Mouse (Mus musculus): ENCODE results near the gene Tcaim.
A peak's percentile ranks its signal among the peaks of the same experiment; 100 is the strongest.
"Not testable (repeated sequence)": the region's sequence is repeated elsewhere in the genome, so short reads cannot be mapped to it uniquely, and the experiment has no call there.

Gene Tcaim

DNA sequence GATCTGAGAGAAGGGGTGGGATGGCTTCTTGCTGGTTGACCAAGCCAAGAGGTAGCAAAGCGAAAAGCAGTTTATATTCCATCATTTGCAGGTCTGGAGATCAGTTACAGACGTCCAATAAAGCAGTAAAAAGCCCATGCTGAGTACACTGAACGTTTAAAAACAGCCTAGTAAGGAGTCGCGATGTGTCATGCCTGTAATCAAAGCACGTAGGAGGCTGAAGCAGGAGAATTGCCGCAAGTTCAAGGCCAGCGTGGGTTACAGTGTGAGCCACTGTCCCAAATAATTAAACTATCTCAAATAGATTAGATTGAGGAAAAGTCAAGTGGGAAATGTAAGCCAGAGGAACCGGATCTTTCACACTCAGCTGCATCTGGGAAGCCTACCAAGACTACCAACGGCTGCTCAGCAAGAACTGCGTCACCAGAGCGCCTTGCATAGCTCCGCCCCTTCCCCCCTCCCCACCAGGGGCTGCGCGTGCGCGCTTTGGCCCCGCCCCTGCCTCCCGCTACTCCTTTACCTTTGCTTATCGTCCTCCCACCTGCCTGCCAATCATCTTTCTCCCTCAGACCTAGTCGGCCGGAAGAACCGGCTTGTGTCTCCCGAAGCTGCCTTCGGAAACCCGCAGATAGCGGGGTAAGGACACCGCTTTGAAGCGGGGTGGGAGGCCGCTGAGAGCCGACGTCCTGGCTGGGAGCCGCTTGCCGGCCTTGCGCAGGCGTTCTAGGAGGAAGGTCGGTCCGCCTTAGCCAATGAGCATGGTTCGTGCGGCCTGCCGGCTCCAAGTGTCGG is at the start of gene Tcaim:
Gene Tcaim (plus strand): TSS at position 487 of the 792 bp plus-strand sequence.
- peak; percentile 50 for DNase-seq (ENCODE audit: low read depth, low spot score)

GRCm38 (mm10) chr9:122757614-122758013 is 47.7 kb upstream of the Tcaim start:
- DNase-seq (ENCODE audit: low read depth, low spot score): no peak

- DNase-seq (ENCODE audit: low read depth, low spot score): no peak
Measured at GRCm38 (mm10) chr9:122760111-122760510, 45.2 kb upstream of the Tcaim start.

DNA sequence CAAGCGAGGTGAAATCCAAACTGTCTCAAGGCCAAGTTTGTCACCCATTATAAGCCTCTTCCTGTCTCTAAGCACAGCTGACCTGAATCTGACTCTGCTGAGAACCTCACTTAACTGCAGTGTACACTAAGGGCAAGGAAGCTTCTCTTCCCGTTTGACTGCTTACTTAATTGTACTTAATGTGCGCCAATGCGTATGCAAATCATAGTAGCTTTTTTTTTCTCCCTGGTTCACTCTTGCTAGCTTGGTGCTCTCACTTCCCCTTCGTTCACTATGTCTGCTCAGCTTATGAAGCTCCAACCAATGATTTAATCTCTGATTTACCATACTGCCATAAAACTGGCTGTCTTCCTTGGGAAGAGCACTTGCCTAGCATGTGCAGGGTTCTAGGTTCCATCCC is 20.1 kb upstream of the Tcaim start:
- no peak for DNase-seq (ENCODE audit: low read depth, low spot score)

- no peak for DNase-seq (ENCODE audit: low read depth, low spot score)
Measured at GRCm38 (mm10) chr9:122786534-122786933, 18.8 kb upstream of the Tcaim start.

DNA sequence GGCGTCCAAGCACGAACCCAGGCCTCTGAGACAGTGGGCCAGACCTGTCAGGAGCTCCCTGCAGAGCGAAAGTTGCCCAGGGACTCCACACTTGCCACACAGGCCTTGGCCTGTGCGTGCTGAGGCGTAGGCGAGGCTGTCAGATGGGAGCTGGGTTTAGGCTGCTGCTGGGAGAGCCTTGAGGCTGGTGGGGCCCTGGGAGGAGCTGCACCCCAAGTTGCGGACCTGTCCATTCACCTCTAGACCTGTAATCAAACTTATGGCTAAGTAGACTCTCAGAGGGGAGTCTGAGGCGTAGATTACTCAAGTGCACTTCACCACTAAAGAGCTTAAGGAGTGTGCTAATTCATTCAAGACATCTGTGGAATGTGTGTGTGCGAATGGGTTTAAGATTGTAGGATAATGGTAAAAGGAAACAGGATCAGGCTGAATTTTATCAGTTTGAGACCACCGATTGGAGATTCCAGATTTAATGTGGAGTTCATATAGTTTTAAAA is 554 bp downstream of the Tcaim start:
- no peak for DNase-seq (ENCODE audit: low read depth, low spot score)

DNA sequence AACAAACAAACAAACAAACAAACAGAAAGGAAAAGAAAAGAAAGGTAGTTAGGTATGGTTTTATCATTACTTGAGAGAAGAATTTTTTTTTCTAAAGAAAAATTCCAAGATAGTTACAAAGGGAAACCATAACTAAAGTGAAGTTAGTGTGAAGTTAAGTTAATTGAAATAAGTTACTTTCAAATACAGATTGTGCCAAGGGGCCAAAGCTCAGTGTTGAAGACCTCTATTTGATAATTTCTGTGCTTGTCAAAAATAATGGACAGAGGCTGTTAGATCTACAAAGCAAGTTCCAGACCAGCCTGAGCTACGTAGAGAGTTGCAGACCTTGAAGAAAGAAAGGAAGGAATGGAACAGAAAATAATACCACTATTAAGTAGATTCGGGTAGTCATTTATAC is 1.8 kb downstream of the Tcaim start:
- no peak for DNase-seq (ENCODE audit: low read depth, low spot score)

DNA sequence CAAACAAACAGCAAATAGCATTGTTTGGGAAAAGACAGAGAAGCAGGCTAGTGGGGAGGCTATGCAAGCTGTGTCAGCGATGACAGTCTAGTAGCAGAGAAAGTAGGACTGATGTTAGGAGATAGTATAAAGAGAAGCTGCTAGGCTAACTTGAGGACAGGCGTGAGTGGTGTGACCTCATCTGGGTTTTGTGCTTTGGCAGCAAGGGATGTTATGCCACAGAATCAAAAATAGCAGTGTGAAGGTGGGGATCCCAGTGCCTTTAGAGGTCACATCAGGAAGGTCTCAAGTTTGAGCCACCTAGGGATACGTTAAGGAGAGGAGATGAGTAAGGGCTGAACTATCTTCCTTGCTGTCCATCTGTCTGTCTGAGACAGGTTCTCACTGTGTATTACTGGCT is 4.9 kb downstream of the Tcaim start:
- DNase-seq (ENCODE audit: low read depth, low spot score): no peak

DNA sequence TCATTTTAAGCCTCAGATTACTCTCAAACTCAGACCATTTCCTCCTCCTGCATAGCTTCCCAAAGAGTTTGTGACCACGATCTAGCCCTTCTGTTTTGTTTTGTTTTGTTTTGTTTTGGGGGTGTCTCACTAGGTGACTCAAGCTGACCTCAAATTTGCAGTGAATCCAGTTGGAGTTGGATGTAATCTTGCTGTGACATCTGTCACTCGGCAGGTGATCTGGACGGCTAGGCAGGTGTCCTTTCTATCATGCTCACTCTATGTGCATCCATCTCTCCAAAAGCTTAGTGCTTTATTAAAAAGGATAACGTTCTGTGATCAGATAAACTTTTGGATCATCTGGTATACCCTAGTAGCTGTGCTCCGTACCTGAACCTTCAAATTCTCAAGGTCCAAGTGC is 7.0 kb downstream of the Tcaim start:
- DNase-seq (ENCODE audit: low read depth, low spot score): no peak

- DNase-seq (ENCODE audit: low read depth, low spot score): no peak
Measured at GRCm38 (mm10) chr9:122814775-122815174, 9.4 kb downstream of the Tcaim start.

DNA sequence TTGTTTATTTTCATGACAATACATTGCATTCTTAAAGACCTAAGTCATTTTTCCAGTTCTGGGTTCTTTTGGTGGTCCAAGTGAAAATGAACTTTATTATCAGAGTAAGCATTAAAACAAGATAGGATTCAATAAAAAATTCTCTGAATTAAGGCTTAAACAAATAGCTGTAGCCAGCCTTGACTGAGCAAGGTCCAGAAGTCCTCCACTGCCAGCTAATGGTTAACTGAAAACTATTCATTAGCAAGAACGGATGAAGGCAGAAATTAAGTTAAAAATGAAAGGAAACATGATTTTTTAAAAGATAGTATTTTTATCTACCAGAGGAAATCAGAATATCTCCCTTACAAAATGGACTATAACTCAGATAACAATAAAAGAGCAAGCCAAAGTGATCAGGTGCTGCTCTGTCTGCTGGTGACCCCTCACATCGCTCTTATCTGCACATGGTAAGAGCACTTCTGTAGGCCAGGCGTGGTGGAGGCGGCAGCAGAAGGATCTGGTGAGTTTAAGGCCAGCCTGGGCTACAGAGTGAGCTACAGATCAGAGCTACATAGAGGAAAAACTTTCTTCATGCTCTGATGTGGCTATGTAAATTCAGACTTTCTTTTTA is 10.0 kb downstream of the Tcaim start:
- DNase-seq (ENCODE audit: low read depth, low spot score): no peak

- no peak for DNase-seq (ENCODE audit: low read depth, low spot score)
Measured at GRCm38 (mm10) chr9:122823374-122824017, 18.2 kb downstream of the Tcaim start.

DNA sequence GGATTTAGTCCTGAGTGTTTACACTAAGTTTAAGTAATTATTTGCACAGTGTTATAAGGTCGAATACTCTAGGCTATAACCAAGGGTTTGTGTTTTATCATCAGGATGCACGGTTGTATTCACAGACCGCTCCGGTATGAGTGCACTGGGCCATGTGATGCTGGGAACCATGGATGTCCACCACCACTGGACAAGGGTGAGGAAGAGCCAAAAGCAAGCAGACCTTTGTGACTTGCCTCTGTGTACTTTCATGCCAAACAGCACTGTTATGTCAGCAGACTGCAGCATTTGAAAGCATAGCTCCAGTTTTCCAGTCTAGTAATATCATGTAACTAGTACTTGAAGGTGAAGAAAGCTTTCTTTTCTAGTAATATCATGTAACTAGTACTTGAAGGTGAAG is 21.4 kb downstream of the Tcaim start:
- no peak for DNase-seq (ENCODE audit: low read depth, low spot score)

GRCm38 (mm10) chr9:122829826-122830380 is 24.6 kb downstream of the Tcaim start:
- DNase-seq (ENCODE audit: low read depth, low spot score): no peak

GRCm38 (mm10) chr9:122836126-122836525 is 30.8 kb downstream of the Tcaim start:
- DNase-seq (ENCODE audit: low read depth, low spot score): no peak

DNA sequence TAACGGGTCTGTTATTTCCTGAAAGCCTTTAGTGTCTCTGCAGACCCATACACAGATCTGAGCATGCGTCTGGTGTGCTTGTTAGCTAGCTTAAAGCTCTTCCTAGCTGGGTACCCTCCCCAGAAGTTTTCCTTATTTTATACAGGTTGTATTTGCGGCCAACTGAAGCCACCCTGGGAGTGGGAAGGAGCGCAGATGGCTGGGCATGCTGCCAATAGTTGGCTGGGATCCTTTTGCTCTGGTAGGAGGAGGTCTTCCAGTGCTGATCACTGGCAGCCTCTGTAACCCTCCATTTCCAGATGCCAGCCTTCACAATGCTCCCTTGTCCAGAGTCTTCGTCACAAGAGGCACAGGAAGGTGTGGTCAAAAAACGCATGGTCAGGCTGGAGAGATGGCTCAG is 31.5 kb downstream of the Tcaim start:
- no peak for DNase-seq (ENCODE audit: low read depth, low spot score)

DNA sequence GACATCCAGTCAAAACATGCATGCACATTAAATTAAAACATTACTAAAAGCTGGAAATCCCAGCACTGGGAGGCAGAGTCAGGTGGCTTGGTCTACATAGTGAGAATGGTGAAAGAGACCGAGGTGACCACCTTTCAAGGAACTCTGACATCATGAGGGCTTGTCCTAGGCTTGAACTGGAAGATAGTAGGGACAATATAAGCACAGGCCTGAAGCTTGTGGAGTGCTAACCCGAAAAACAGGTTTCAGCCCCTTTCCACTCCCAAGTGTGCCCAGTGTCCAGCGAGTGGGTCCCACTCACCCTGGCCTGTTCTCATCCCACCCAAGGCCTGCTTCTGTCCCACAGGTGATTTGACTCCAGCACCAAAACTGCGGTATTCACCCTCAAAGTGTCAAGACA is 31.9 kb downstream of the Tcaim start:
- no peak for DNase-seq (ENCODE audit: low read depth, low spot score)

GRCm38 (mm10) chr9:122837680-122838079 is 32.3 kb downstream of the Tcaim start:
- no peak for DNase-seq (ENCODE audit: low read depth, low spot score)

GRCm38 (mm10) chr9:122843760-122844159 is 38.4 kb downstream of the Tcaim start, which contains the start of gene Gm35549:
Gm35549 (minus strand) TSS chr9:122844035.
- no peak for DNase-seq (ENCODE audit: low read depth, low spot score)

DNA sequence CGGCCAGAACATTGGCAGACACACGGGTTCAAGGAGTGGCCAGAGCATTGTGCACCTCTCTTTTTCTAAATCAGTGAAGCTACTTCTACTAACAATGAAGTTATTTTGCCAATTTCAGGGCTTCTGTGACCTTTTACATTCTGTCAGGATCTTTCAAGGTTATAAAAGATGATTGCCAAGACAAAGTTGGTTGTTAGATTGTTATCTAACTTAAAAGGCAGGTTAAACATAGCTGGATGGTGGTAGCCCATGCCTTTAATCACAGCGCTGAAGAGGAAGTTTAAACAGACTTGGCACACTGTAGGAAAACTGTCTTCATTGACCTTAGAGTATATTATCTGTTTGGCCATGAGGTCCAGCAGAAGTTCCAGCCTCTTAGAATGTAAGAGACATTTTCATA is 40.3 kb downstream of the Tcaim start:
- no peak for DNase-seq (ENCODE audit: low read depth, low spot score)

DNA sequence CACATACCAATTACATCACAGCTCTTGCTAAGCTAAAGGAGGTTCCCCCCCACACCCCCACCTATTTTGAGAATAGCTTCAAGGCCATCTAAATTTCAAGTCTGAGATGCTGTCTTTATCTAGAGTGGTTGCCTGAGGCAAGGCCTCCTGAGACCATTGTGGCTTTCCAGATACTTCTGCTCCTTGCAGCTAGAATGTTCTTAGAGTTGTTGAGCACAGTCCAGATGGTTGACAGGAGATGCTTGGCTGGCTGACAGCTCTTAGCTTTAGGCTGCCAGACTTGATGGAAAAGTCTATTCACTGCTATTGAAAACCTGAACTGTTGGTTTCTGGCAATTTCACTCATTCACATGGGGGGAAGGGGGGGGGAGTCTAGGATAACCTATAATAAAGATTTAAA is 40.8 kb downstream of the Tcaim start:
- DNase-seq (ENCODE audit: low read depth, low spot score): no peak

GRCm38 (mm10) chr9:122847811-122848311 is 42.5 kb downstream of the Tcaim start:
- DNase-seq (ENCODE audit: low read depth, low spot score): not testable (repeated sequence)
